Mouse (Mus musculus) kidney, adult 10 weeks (tissue): ENCODE data around the gene Ptges. TPM values are rescaled to one million over a fixed set of nuclear protein-coding genes. Genes with fewer than 3 reads are reported as not detected.

Experiments
- polyA plus RNA-seq: library from polyadenylated mRNA; stranded (reverse); fragments of 350-450 nt; fragmentation: Illumina TruSeq; extraction: RNeasy Lipid Tissue Mini Kit (QIAGEN cat#74804); gene quantifications from one replicate; pipeline ENCODE4 v1.2.3, GENCODE M21; 2014; ENCODE audit warnings: low read depth, low replicate concordance

The Ptges gene
- polyA plus RNA-seq, result 11.4 TPM

GRCm38 (mm10) chr2:30929483-30930045, at the start of gene Ptges:
TSS of gene Ptges (minus strand) at chr2:30929863.

DNA sequence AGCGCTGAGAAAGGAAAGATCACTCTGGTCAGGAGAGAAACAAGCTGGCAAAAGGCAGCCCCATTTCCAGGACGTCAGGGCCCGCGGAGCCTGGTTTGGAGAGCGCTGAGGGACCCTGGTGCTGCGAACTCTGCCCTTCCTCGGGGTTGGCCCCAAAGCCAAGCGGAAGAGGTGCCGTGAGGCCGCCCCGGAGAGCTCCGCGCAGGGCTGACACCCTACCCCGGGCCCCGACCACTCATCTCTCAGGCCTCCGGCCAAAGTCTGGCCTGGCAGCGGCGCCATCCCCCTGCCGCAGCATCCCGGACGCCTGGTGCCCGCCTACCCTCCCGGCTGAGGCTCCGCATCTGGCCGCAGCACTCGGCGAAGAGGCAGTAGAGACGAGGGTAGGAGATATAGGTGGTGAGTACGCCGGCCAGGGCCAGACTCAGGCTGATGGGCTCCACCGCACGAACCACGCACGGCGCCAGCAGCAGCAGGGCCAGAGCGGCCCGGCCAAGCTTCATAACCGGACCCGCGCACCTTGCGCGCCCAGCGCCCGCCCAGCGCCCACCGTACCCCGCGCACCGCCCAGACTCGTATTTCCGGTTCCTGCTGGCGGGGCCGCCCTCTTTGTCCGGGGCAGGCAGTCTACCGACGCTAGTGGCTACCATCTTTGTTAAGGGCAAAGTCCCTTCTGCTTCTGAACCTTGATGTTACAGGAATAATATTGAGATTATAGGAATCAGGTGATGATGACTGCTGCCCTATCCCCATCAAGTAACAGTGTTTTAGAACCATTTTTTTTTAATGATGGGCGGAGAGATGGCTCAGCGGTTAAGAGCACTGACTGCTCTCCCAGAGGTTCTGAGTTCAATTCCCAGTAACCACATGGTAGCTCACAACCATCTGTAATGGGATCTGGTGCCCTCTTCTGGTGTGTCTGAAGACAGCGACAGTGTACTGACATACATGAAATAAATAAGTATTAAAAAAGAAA, 38.0 kb upstream of the Ptges start, which contains the start of gene Tor1a:
Gene Tor1a (minus strand): TSS at position 582 of the 976 bp plus-strand sequence.

GRCm38 (mm10) chr2:30952824-30953490, 23.3 kb upstream of the Ptges start, which contains the start of gene Tor1b:
TSS of gene Tor1b (plus strand) at chr2:30952959.

Other genes starting within 250 kb of the Ptges start
- gene 1700001O22Rik, start 126.2 kb downstream of the Ptges start, polyA plus RNA-seq, result not detected
- gene Ntmt1, start 122.0 kb downstream of the Ptges start, polyA plus RNA-seq, result not detected
- gene Asb6, start 99.5 kb downstream of the Ptges start, polyA plus RNA-seq, result not detected
- not detected for gene Prrx2, start 94.9 kb downstream of the Ptges start, polyA plus RNA-seq
- gene Tor1b, start 23.1 kb upstream of the Ptges start, polyA plus RNA-seq, result 14.4 TPM
- 12.2 TPM for gene Tor1a, start 38.1 kb upstream of the Ptges start, polyA plus RNA-seq
- gene BC005624, start 52.3 kb upstream of the Ptges start, polyA plus RNA-seq, result 15.4 TPM
- 1.4 TPM for gene Usp20, start 52.4 kb upstream of the Ptges start, polyA plus RNA-seq
- 23.0 TPM for gene Fnbp1, start 212.1 kb upstream of the Ptges start, polyA plus RNA-seq
- 27.7 TPM for gene Gpr107, start 222.5 kb upstream of the Ptges start, polyA plus RNA-seq